Mouse (Mus musculus) megakaryocyte progenitor cell, adult 5-6 weeks (primary cell): ENCODE results near the gene Hpn. TPM values are rescaled to one million over a fixed set of nuclear protein-coding genes. Genes with fewer than 3 reads are reported as not detected.
A peak's percentile ranks its signal among the peaks of the same experiment; 100 is the strongest.

Source experiments
- ATAC-seq: replicated peaks from 2 replicates; pipeline ENCODE4 v1.8.0; 2016; ENCODE audit warnings: mild to moderate bottlenecking, moderate TSS enrichment, inconsistent platforms; ENCODE audit not compliant: poor library complexity
- total RNA-seq, 2 experiments: library from RNA; stranded (forward) in 1 of 2; stranded (reverse) in 1 of 2; fragments of 157-497, 149-512 nt in 1 of 2; fragments of 200-1000 nt in 1 of 2; gene quantifications; 2 replicates each; pipeline versions ENCODE4 v1.2.3 to v1.2.4; 2015 to 2017

Gene Hpn
- 6.9 and 8.7 TPM in 2 replicates for total RNA-seq (2015)
- 1.1 and 4.9 TPM in 2 replicates for total RNA-seq (2017)

DNA sequence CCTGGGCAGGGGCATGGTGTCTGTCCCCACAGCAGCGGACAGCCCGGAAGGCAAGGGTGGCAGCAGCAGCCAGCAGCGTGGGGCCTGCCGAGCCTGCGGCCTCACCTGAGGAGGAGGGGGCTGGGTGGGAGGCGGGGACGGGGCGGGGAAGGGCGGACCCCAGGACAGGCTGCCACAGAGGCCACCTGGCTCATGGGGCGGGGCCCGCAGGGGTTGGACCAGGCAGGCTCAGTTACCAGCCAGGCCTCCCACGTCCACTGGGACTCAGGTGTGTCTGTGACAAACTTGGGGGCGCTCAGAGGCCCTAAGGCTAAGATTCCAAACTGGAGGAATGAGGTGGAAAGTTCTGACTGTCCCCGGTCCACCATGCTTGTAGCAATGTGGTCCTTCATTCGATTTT is at the start of gene Hpn:
Gene Hpn, minus strand, starts transcription at position 109 of the 400 bp plus-strand sequence.
- ATAC-seq: no peak

DNA sequence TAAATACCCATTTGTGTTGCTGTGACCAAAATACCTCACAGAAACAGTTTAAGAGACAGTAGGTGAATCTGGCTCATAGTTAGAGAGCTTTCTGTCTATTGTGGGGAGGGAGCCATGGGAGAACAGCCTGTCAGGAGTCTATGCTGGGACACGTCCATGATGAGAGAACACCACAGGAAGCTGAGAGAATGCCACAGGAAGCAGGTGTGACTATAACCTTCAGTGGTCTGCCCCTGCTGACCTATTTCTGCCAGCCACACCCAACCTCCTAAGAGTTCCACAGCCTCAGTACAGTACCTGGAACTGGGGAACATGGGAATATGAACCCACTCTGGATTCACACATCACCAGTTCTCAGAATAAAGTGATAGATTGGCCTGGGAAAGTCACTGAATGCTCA is 49.7 kb upstream of the Hpn start:
- ATAC-seq: no peak

DNA sequence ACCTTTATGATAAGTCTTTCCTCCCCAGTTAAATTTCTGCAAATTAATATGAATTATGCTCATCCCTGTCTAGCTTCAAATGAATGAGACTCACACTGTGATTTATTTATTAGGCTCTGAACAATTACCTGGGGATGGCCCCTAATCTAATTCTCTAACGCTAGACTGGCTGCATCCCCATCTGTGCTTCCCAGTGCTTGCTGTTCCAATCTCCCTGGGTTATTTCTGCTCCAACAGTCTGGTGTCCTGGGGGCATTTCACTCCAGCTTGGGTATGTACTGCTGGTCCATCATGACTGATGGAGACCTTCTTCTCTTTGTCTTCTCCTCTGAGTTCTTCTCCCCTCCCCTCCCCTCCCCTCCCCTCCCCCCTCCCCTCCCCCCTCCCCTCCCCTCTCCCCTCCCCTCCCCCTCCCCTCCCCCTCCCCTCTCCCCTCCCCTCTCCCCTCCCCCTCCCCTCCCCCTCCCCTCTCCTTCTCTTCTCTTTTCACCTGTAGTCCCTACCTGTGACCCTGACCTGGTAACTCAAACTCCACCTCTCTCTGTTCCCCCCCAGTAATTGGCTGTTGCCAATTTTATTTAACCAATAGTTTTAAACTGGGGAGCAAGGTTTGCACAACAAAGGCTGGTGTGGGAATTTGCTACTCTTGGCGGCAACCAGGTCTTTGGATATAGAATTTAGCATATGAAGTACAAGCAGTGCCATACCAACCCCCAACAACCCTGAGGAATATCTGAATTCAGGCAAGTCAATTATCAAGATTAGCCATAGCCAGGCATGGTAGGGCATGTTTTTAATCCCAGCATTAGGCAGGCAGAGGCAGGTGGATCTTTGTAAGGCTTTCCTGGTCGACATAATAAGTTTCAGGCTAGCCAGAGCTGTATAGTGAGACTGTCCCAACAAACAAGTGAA is 48.8 kb upstream of the Hpn start:
- no peak for ATAC-seq

DNA sequence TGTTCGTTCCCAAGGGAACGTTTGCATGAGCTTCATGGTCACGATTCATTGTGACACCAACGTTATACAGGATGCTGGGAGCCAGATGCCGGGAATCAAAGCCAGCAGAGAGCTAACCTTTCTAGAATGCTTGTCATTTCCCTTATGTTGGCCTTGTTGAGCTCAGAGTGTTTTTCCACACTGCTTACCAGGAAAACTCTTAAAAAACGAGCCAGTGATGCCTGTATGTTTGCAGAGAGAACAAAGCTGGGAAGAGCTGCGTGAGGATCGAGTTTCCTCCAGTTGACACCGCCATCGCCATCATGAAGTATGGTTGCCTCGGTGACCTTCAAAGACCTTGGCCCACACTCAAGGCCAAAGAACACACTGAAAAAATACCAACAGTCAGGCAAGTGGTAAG is 47.2 kb upstream of the Hpn start:
- no peak for ATAC-seq

DNA sequence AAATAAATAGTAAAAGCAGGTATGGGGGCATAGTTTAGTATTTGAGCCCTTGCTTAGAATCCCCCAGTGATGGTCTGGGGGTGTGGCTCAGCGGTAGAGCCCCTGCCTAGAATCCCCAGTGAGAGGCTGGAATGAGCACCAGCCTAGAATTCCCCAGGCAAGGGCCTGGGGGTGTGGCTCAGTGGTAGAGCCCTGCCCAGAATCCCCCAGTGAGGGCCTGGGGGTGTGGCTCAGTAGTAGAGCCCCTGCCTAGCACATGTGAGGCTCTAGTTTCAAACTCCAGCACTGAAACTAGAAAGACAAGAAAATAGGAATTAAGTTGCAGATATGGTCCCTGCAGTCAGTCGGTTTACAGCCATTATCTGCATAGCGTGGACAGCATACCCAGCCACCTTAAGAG is 46.7 kb upstream of the Hpn start:
- ATAC-seq: no peak

DNA sequence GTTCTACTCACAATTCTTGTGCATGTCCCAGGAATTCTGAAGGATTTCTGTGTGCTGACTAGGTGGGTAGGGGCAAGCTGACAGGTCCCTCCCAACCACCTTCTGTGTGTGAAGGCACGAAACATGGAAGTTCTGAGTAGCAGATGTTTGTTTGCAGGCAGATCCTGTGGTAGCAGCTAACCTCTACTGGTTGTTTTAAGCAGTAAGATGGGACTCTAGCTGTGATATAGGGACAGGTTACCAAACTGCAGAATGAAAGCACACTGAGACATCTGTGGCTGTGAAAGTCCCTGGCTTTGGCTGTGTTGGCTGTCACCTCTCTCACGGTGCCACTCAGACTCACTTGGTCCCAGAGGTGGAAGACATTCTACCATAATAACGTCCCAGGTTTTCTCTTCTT is 46.2 kb upstream of the Hpn start:
- ATAC-seq: no peak

DNA sequence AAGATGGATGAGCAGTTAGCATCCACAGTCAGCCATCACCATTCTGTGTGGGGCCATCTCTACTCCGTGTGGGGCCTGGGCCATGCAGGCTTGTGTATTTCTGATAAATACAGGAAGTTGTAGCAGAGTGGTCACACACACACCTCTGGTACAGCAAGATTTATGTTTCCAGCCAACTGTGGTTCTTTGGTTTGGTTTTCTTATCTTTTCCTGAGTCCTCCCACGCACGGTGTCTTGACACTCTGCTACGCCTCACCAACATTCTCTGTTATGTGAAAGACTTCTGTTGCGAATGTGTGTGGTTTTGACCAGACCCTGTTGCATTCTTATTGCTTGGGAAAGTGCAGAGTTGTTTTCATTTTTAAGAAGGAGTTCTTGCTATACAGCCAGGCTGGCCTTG is 45.7 kb upstream of the Hpn start:
- peak; percentile 68 for ATAC-seq

DNA sequence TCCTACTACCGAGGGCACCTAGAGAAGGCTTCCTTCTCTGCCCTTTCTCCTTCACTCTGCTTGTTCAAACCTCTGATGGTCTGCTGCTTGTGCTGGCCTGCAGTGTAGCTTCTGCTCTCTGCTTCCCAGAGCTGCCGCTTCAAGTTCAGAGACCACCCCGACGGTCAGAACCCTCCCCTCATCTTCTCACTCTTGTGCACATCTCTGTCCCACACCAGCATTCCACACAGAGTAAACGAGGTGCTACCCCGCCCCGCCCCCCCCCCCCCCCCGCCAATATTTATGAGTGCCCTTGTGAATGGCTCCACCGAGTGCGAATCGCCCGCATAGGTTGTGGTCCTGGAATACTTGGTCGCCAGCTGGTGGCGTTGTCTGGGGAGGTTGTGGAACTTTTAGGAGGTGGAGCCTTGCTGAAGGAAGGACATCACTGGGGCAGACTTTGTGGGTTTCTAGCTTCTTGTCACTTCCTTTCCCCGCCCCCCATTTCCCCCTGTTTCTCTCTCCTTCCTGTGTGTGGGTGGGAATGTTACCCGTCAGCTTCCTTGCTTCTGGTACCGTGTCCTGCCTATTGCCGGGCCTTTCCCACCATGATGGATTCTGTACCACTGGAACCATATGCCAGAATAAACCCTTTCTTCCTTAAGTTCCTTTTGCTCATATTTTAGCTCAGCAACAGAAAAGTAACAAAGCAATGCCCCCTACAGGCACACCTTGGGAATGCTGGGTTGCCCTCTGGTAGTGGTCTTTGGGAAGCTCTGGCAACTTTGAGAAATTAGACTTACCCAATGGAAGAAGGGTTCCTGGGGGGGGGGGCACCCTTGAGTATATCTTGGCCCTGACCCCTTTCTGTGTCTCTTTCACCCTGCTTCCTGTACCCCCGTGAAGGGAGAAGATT is 41.2 kb upstream of the Hpn start:
- ATAC-seq: peak; percentile 57

DNA sequence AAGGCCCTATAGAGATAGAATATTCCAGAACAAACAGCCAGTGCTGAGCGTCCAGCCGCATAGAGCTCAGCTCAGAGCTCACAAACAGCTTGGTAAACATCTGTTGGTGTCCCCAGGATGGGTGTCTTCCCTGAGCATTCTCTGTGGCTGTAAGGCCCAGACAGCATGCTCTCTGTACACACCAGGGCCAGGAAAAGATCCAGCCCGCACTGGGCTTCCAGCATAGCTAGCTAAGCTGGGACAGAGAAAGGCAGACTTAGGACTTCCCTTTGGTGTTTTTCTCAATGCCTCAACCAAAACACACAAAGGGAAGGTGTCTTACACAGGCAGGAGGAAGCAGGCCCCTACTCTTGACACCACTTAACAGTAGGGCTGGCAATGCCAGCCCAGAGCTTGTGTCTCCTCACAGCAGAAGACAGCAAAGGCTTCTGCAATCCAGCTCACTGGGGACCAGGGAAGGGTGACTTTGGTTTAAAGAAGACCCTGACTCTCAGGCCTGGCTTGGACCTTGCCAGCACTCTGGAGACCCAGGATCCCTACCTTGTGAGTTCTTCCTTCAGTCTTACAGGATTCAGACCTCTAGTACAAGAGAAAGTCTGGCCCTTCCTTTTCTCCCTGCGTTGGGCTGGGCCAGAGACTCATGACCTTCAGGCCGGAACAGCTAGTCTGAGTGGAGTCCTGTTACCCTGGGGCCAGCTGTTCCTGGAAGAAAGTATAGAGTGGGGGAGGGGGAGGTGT is 40.4 kb upstream of the Hpn start, which contains the start of gene Gramd1a:
Gene Gramd1a, minus strand, starts transcription at position 601 of the 738 bp plus-strand sequence.
- no peak for ATAC-seq

DNA sequence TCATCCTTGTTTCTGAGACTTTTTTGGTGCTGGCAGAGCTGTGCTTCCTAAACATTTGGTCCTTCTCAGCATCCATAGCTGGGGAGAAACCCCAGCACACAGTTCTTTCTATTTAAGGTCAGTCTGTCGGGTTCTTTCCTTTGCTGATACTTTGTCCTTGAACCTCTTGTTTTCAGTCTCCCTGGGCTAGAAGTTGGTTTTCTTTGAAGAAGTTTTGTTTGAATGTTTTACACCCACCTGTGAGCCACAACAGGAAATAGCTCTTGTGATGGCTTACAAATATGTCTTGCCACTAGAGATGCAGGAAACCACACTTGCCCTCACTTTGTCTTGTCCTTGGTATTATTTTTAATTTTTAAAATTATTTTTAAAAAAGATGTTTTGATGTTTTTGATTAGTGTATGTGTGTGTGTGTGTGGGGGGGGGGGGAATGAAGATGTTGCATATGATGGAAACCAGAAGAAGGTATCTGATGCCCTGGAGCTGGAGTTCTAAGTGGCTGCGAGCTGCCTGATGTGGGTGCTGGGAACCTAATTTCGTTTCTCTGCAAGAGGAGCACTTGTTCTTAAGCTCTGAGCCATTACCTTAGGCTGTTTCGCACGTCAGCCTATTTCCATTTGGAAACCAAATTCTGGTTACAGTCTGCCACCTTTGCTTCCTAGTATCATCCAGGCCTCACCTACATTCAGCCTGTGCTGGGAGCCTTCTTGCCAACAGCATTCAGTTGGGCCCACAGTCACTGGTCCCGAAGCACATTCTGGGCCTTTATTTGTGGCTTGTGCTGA is 38.6 kb upstream of the Hpn start:
- no peak for ATAC-seq

DNA sequence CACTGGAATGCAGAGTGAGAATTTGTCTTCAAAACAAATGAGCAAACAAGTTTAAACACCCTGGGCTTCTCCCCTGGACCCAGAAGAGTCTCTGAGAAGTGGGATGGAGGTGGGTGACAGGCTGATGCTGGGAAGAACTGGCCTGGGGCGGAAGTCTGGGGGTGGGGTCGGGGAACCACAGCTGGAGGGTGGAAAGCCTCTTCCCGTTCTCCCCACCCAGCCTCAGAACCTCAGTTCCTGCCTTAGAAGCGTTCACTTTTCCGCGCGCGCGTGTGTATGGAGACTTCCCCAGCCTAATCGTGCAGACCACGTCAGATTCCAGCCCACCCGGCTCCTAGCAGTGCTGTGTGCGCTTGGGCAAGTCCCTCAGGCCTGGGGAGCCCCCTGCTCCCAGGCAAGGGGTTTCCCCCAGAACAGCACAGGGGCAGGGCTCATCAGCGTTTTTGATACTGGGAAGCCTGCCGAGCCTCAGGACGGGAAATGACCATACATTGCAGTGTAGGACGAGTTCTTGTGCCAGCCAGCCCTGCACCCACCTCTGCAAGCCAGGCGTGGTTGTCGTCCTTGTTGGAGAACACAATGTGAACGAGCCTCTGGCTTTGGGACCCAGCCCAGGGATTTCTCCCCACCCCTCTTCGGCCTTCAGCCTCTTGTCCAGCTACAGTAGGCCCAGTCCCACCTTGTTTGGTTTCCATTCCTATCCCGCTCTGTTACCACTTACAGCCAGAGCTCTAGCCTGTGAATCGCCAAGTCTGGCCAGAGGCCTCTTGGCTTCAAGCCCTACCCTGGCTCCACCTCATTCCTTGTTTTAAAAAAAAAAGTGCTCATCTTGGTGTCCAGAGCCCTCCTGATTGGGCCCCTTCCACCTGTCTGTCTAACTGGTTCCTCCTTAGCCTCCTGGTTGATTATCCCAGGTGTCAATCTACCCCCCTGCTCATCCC is 36.5 kb upstream of the Hpn start:
- peak; percentile 28 for ATAC-seq

DNA sequence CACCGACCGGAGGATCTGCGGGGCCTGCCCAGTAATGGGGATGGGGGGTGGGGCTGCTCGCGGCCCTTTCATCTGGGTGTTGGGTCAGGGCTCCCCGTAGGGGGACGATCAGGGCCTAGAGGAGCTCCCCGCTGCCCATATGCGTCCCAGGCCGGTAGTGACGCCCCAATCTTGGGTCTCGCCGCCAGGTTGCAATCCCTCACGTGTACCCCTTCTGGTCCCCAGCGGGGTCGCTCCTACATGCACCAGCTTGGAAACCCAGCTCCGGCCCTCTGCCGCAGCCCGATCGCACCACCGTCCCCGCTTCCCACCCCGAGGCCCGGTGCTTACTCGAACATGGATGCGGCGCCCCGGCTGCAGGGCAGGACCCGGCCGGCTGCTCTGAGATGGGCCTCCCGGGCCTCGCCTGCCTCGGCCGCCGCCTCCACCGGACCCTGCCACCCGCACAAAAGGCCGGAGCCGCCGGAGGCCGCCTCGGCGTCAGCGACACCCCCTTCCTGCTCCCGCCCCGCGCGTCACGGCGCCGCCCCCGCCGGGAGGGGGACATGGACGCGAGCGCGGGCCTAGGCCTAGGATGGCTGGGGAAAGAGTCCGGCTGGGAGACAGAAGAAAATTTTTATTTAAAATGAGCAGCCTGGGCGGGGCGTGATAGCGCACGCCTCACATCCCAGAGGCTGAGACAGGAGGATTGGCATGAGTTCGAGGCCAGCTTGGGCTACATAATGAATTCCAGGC is 35.6 kb upstream of the Hpn start:
- ATAC-seq: peak; percentile 50

DNA sequence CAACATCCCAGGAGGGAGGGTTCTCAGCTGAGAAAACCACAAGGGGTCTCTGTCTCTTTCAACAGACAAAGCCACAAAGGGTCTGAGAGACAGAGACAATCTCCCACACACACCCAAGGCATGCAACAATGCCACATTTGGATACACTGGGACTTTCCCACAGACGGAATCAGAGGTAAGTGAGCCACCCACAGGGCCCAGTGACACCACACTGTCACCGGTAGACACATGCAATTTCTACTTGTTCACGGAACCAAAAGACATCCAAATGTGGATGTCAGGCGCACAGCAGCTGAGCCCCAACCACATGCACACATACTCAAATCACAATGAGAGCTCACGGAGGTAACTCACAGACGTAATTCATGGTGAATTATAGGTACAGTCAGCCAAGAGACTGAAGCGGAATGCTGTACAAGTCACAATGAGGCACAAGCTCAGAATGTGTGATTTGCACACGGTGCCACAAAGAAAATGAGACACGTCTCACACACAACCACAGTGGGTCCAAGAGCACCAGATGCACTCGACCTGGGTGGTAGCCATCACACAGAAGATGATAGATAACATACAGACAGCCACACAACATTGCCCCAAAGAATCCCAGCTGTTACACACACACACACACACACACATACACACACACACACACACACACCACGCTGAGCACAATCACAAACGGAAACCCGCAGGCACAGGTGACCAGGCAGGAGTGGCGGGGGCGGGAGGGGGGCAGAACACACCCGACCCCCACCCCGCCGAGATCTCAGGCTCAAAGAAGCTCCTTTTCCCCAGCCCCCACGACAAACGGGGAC is 34.9 kb upstream of the Hpn start:
- ATAC-seq: no peak

DNA sequence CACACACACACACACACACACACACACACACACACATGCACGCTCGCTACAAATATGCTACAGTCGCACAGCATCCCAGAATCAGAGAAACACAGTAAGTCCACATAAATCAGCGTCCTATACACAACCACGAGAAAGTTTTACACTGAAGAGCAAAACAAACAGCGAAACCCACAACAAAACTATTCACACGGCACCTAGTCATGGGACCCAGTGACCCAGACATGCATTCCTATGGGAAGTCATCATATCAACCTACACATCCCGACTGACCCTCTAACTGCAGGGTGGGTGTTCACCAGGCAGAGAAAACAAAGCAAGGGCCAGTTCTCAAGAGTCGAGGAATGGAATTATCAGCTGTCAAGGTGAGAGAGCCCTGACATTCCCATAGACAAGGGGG is 34.2 kb upstream of the Hpn start:
- ATAC-seq: no peak

DNA sequence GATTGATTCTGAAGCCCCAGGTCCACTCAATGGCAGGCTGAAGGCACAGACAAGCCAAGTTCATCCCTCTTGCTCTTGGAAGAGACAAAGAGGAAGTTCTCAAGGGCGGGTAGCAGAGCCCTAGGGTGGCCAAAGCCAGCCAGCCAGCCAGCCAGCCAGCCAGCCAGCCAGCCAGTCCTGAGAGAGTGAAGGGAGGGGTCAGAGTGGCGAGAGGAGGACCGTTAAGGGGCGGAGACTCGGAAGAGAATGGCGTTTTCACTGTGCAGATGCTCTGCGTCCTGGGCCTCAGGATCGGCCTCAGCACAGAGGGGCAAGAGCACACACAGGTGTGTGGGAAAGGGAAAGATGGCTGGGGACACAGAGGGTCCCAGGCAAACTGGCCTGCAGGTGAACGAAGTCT is 33.7 kb upstream of the Hpn start:
- ATAC-seq: peak; percentile 64

DNA sequence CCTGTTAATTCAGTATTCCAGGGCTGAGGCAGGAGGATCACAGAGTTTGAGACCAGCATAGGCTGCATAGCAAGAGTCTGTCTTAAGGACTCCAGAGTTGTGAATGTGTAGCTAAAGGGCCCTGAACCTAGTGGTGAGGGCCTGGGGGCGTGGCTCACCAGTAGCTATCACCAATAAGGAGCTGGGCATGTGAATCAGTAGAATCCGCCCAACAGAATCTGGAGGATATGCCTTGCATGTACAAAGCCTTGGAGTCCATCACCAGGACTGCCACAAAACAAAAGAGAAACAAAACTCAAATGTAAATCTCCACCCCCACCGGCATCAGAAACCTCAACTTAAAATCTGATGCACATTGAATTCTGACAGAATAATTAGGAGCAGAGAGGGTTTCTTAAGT is 33.0 kb upstream of the Hpn start:
- ATAC-seq: peak; percentile 15; the same call in 1 of the 2 replicates

DNA sequence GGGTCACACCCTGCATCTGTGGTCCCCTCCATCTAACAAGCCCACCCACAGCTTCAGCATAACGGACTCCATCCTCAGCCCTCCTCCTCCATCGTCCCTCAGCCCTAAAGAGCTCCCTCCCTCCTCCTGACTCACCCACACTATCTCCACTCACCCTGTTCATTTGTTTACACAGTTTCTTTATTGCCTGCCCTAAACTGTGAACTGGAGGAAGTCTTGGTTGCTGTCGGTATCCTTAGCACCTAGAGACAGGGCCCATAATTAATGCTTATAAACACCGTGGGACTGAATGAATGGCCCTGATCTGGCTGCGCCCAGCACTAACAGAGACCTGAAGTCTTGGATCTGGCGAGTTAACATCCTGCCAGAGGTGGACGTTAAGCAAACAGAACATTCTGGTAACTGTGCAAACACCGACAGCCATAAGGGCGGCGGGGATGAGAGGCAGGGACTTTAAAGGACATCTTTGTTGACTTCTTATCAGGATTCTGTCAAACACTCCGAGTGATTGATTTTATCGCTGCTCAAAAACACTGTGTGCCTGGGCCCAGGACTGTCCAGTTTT is 30.6 kb upstream of the Hpn start:
- ATAC-seq: no peak
